Mouse (Mus musculus) megakaryocyte, embryonic 14.5 days (primary cell): ENCODE data around the gene Rsph14.

Experiments used
- FLI1 ChIP-seq: IDR thresholded peaks from 2 replicates; pipeline ENCODE4 v1.6.1; 2012; ENCODE audit warnings: low read length, inconsistent platforms, mixed read lengths
- GATA1 ChIP-seq: IDR thresholded peaks from 3 replicates; pipeline ENCODE4 v1.6.1; 2012; ENCODE audit warnings: mixed read lengths, low read length, inconsistent platforms, borderline replicate concordance

DNA sequence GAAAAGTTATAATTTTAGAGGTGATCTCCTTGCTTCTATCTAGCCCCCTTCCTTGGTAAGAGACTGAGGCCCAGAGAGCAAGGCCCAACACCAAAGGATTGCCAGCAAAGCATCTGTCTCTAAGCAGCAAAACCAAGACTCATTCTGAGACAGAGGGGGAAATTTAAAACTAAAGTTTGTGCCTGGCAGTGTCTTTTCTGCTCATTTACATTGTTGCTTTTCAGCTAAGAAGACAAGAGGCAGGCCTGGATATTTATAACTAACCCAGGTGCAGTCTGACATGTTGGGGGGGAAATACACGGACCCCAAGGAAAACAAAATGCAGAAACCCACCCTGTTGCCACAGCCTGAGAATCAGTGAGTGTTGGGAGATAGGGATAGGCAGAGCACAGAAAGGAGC lies 68.0 kb downstream of the Rsph14 start:
- TF ChIP-seq GATA1 (no peak), FLI1 (no peak)
